Mouse (Mus musculus): ENCODE data around the gene Afg1l.

Afg1l gene

DNA sequence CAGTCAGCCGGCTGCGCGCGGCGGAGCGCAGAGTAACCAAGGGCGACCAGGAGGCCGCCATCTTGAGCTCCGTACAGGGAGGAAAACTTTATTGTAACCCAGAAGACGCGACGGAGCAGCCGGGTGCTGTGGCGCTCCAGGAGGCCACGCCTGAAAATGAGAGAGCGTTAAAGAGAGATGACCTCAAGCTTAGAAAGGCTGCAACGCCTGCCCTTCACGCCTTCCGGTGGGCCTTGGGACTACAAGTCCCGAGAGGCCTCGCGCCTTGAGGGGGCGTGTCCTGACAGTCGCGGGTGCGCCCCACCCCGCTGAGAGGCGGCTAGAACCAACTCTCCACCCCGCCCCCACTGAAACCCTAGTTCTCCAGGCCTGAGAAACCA lies at the start of gene Afg1l:
Afg1l (minus strand) TSS at position 225 of the 380 bp plus-strand sequence.
- peak; percentile 95 for DNase-seq (ENCODE audit: low spot score)

DNA sequence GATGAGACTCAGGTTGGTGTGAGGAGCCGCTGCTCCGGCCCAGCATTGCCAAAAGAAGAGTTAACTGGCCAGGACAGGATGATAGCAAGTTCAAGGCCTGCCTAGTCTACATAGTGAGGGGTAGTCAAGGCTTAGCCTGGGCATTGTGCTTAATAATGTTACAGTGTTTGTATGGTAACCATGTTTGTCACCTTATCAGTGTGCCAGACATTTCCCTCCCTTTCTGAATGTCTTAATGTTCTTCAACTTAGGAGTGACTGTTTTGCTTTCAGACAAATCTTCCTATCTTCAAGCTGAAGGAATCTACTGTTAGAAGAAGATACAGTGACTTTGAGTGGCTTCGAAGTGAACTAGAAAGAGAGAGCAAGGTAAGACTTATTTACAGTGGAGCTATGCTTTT lies 47.3 kb upstream of the Afg1l start:
- peak; percentile 34 for DNase-seq (ENCODE audit: low spot score)

DNA sequence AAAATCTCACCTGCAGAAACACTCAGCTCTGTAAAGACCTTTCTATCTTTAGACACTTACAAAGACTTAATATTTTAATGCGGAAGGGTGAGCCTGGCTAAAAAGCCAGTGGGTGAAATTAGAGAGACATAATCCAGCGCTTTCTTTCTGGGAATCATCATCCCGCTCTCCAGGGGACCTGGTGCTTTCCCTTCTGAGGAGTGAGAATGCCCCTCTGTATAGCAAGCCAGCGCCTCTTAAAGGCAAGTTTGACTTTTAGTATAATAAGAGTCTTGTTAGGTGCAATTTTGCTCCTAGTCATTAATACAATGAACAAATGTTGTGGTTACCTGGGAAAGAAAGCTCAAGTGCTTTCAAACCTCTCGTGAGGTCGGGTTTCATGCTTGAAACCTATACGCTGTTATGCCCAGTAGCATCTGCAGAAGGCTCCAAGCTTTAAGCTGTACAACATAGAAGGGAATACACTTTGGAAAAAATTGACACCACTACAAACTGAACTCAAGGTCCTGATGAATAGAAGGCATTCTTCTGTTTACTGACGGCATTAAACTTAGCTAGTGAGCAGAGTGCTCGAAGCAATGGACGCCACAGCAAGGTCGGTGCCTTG lies 45.3 kb upstream of the Afg1l start:
- no peak for DNase-seq (ENCODE audit: low spot score)

DNA sequence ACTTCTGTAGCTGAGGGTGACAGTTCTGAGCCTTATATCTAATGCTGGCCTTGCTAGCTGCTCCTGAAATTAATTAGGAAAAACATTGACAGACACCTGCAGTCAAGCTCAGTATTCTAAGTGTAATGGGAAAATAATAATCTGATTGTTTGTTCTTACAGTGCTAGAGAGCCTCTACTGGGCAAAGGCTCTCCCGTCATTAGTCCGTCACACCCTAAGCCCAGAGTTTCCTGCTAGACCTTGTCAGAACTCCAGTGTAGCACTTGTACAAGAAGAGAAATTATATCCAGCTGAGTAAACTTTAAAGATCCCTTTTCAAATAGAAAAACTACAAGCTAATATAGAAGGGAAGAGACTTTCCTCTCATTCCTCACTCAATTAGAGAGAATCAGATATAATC lies 44.5 kb upstream of the Afg1l start:
- DNase-seq (ENCODE audit: low spot score) = no peak

DNA sequence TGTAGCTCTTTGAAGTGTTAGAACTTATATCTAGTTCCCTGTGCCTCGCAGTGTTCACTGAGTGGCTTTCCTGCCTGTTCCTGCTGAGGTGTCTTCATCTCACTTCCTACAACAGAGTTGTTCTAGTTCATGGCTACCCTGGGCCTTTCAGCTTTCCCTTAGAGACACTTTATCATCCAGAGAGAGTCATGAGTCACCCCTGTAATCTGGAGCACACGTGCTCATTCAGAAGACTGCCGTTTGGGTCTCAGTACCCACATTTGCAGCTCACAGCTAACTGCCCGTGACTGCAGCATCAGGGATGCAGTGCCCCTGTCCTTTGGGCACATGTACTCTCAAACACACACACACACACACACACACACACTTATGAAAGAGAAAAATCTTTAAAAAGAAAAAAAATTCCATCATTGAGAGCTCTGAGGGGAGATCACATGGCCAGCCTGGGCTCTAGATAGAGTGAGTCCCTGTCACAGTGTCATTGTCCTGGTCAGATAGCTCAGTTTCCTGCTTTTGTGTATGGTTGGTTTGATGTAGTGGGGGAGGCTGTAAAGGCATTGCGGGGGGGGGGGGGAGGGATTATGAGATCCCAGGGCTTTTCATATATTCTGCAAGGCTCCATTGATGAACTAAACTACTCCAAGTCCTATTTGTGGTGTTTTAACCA lies 43.1 kb upstream of the Afg1l start:
- no peak for DNase-seq (ENCODE audit: low spot score)

DNA sequence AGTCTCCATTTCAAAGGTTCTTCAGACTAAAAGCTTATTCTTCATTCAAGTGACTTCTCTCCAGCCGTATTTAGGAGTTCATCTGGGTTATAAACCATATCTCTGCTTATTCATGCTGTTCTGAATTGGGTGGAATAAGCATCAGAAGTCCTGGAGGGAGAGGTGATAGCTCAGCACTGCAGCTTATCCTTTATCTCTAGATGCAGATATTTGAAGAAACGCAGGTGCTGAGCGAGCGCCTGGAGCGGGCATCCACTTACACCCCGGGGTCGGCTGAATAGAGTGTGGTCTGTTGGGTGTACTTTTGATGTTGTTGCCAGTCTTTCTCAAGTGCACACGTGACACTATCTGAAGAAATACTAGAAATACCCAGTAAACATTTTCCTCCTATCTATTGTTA lies 40.0 kb upstream of the Afg1l start:
- no peak for DNase-seq (ENCODE audit: low spot score)

DNA sequence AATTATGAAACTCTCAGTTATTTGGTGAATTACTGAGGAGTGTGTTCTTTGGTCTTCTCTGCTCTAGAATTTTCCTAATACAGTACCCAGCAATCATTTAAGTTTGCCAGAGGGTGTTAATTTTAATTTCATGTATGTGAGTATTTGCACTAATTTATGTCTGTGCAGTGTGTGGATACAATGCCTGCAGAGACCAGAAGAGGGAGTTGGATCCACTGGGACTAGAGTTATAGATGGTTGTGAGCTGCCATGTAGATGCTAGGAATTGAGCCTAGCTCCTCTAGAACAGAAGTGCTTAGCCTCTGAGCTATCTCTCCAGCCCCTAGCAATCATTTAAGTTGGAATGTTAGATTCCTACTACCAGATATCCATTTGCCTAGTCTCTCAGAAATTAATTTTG lies 35.8 kb upstream of the Afg1l start:
- no peak for DNase-seq (ENCODE audit: low spot score)

DNA sequence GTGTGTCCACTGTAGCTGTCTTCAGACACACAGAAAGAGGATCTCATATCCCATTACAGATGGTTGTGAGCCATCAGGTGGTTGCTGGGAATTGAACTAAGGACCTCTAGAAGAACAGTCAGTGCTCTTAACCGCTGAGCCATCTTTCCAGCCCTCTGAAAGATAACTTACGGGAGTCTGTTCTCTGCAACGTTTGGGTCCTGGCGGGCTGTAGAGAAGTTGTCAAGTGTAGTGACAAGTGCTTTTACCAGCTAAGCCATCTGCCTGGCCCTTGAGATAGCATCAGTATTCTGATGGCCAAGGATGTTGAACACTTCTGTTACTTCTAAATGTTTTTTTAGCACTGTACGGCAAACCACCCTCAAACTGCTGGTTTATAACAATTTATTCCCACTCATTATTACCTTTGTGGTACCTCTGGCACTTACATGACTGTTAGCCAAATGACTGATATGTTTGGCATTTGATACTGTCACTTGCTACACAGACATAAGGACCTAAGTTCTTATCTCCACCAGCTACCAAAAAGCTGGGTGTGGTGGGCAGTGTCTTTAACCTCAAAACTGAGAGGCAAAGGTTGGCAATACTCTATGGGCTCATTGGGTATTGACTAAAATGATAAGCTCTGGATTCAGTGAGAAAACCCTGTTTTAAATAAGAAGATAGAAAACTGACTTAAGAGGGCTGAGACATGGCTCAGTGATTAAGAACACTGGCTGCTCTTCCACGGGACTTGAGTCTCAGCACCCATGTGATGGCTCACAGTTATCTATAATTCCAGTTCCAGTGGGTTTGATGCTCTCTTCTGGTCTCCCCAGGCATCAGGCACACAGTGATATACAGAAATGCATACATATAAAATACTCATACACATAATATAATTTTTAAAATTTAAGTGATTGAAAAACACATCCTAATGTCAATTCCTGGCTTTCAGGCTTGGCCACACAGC lies 33.1 kb upstream of the Afg1l start:
- DNase-seq (ENCODE audit: low spot score) = no peak

DNA sequence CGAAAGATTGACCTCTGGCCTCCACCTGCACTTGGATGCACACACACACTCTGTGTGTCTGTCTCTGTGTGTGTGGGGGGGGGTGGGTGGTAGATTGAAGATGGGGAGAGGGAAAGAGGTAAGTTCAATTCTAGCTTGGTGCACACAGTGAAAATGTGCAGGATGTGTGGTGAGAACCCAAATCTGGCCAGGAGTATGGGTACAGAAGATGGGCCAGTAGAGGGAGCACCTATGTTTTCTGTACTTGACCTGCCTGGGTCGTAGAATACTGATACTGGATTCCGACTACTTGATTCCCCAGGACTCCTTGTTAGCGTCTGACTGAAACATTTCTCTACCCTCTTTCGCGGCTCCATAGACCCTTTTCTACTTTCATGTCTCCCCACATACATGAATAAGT lies 31.8 kb upstream of the Afg1l start:
- DNase-seq (ENCODE audit: low spot score) = no peak

DNA sequence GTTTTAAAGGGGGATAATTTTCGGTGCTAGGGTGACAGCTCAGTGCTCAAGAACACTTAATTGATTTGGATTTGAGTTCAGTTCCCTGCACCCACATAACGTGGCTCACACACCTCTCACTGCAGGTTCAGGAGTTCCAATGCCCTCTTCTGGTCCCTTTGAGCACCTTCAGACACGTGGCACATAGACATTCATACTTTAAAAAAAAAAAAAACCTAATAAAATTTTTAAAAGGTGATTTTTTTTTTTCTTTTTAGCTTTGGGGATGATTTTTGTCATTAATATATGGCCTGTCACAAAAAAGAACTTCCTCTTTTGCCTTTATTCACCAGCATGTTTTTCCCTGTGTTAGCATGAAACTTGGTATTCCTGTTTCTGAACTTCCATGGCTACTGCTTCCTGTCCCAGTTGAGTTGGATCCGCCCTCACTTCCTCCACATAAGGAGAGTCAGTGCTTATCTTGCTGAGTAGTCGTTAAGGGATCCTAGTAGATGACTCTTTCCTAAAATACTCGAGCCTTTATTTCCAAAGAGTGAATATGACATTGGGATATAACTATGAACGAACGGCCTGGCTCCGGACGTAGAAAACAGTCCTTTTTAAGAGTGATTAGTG lies 25.8 kb upstream of the Afg1l start:
- DNase-seq (ENCODE audit: low spot score) = no peak

DNA sequence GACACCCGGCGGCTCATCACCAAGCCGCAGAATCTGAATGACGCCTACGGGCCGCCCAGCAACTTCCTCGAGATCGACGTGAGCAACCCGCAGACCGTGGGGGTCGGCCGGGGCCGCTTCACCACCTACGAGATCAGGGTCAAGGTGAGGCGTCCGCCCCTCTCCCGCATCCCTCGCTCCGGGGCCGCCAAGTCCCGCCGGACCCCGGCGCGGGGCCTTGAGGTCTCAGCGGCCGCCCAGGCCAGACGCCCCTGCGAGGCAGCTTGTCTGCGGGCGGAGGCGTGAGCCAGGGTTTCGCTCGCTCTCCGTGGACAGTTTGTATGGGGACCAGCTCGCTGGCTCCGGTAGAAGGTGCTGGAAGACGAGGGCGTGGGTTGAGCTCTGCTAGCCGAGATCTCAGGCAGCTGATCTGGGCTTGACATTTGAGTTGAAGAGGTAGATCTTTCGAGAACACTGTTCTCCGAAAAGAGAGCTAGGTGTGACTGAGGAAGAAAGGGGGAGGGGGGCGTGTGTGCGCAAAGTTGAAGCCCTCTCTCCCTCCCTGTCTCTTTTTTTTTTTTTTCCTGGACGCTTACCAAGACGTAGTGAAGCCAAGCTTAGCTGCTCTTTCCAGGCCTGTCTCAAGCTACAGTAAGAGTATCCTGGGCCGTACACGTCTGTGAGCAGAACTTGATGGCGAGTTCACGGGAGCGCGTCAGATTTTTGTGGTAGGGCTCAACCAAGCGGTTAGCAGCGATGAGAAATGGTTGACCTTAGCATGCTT lies 24.2 kb upstream of the Afg1l start:
- DNase-seq (ENCODE audit: low spot score) = no peak

DNA sequence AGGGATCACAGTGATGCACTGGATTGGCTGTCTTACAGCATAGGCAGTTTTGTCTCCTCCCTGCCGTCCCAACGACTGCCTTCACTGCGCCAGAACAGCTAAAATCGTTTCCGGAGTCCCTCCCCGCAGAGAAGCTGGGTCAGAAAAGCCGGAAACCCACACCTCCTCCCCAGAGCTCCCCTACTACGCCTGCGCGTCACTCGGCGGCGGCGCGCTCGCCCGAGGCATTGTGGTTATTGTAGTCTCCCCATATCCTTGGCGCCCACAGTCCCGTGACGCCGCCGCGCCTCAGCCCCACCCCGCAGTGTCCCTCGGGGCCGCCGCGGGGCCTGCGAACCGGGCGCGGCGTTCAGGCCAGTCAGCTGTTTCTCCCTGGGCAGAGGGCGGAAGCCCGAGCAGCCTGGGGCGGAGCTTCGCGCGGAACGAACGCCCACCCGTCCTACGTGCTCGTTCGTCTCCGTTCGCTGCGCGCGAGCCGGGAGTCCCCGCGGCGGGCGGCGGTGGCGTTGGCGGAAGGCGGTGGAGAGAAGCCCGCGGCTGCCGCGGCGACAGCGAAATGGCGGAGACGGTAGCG lies 23.5 kb upstream of the Afg1l start, which contains the start of gene Snx3:
Snx3 (plus strand) TSS at position 256 of the 574 bp plus-strand sequence.
- DNase-seq (ENCODE audit: low spot score) = peak; percentile 97

DNA sequence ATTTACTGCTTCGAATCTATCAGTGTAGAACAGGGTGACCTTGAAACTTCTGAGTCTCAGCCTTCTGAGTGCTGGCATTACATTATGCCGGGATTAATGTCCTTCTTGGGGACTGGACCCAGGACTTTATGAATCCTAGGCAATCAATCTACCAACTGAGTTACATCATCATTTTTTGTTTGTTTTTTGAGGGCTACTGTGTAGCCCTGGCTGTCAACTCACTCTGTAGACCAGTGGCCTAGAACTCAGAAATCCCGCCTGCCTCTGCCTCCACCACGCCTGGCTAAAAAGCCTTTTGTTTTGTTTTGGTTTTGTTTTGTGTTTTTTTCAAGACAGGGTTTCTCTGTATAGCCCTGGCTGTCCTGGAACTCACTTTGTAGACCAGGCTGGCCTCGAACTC lies 22.8 kb upstream of the Afg1l start:
- DNase-seq (ENCODE audit: low spot score) = no peak

DNA sequence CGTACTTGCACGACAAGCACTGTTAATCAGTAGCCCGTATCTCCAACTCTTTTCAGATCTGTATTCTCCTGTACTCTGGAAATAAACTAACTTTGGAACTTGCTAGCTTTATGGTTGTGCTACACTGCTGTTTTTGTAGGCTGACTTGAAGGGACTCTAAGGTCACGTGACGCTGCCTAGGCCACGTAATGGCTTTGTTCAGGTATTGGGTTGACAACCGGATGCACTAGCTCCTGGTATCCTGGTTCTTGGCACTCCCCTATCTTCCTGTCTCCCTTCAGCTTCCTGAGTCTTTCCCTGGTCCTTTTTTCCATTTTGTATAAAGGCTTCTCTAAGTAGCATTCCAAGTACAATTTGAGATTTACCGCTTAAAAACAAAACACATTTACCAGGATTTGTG lies 22.2 kb upstream of the Afg1l start:
- DNase-seq (ENCODE audit: low spot score) = no peak

DNA sequence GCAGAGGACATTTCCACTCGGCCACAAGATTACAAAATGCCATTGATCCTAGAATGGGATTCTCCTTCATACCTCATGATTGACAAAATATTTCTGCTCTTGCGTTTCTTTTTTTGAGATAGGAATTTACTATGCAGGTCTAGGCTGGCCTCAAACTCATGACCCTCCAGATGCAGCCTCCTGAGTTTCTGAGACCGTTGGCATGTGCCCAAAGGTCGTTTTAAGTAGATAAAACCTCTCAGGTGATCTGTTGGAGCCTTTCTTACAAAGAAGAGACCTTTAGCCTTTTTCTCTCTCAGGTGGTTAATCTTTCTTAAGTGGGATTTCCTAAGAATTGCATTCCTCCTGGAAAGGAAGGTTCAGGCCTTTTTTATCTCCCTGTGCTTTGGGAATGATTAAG lies 14.6 kb upstream of the Afg1l start:
- no peak for DNase-seq (ENCODE audit: low spot score)

DNA sequence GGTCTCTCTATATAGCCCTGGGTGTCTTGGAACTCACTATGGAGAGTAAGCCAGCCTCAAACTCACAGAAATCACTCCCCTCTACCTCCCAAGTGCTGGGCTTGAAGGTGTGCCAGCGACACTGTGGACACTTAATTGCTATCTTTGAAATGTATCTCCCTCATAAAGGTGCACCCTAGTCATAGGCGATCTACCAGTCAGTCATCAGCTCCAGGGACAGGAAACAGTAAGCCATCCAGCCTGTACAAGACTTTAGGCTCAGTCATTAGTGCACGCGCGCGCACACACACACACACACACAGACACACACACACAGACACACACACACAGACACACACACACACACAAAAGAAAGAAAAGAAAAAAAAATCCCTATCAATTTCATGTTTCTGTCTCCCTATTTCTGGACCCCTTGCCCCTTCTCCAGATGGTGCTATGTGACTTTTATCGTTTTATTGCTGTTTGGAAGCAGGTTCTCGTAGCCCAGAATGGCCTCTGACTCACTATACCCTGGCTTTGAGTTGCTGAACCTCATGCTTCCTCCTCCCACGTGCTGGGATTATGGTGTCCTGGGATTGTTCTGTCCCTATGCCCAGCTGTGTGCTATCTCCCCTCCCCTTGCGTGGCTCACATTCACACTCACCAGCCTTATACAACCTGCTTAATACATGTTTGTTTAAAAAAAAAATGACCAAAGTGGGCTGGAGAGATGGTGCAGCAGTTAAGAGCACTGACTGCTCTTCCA lies 13.8 kb upstream of the Afg1l start:
- no peak for DNase-seq (ENCODE audit: low spot score)

DNA sequence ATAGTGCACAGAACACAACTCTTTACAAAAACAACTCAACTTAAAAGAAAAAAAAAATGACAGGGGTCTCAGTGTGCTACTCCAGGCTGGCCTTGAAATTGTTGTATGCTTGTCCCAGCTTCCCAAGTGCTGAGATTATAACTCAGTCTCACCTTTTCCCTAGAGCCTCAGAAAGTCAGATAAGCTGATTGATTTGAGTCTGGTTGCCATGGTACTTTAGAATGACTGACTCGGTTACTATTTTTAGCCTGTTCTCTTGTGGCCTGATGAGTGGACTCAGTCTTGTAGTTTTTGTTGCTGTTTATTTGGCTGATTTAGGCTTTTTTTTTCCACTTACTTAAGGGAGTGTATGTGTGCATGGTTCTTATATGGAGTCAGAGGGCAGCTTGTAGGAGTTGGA lies 12.8 kb upstream of the Afg1l start:
- no peak for DNase-seq (ENCODE audit: low spot score)

DNA sequence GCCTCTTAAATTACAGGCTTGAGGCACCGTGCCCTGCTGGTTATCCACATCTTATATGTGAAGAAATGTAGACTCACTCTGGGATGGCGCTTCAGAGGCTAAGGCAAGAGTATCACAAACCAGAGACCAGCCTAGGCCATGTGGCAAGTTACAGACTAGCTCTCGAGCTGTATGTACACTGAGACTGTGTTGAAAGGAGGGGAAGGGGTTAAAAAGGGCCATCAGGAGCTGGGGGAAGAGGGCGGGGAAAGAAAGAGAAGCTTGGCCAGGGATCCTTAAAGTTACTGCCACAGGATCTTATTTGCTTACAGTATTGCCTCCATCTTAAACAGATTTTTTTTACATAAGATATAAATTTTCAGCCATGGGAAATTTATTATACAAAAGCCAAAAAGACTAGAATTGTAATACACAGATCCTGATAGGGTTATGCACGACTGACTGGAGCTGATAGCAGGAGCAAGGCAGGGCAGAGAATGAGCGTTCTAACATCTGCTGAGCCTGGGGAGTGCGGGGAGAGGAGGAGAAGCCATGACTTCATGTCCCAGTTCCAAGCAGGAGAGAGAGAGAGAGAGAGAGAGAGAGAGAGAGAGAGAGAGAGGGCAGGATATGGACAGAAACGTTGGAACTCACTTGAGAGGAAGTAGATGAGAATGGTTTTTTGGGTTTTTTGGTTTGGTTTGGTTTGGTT lies 10.4 kb upstream of the Afg1l start:
- DNase-seq (ENCODE audit: low spot score) = no peak

DNA sequence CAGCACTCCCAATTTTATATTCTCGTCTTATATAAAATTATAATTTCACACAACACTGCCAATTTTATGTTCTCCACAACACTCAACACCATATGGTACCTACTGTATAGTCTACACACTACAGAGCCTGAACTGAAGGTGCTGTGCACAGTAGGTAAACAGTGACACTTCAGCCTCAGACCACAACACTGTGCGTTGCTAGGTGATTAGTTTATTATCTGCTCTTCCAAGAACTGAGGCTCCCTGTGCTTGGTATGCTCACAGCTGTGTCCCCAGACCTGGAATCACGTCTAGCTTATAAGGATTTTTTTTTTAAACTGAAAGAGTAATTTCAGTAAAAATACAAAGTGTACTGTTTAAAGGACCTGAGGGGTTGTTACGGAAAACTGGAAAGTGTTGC lies 2.4 kb upstream of the Afg1l start:
- DNase-seq (ENCODE audit: low spot score) = no peak

Measured in testis, postnatal 14 days (tissue).